Mouse (Mus musculus): Measurements from ENCODE around the gene Necab2.

Necab2 gene

DNA sequence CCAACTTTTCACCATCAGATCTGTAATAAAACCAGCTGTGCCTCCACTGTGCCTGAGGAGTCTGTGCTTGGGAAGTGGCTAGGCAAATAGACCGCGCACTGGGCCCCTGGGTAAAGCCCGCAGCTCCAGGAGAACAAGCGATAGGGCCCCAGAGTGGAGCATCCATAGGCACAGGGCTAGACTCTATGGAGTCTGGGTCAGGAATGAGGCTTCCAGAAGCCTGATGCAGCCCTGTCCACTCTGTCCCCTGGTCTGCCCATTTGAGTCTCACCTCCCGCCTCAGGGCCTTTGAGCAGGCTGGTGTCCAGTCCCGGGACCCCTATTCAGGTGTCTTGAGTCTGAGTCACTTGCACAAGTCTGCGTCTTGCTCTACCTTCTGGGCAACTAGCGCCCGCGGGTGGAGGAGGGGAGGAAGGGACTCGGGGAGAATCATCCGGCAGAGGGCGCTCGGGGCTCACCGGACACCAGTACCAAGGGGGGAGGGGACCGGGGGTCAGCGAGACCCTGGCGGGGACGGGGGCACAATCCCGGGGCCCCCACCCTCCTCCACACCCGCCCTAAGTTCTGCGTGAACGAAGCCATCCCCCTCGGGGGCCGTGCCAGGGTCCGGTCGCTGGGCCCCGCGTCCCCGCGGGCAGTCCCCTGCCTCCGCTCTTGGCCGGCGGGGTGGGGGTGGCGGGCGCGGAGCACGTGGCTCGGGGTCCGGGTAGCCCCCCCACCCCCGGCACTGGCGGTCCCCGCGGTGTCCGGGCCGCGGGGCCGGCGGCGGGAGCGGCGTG is at the start of gene Necab2:
TSS of gene Necab2 (plus strand) at position 509 of the 779 bp plus-strand sequence.
- no peak for DNase-seq (ENCODE audit: low read depth)

- no peak for DNase-seq (ENCODE audit: low read depth)
These were observed 48.0 kb upstream of the Necab2 start for GRCm38 (mm10) chr8:119398558-119398957.

GRCm38 (mm10) chr8:119399255-119399654 is 47.3 kb upstream of the Necab2 start:
- DNase-seq (ENCODE audit: low read depth): no peak

DNA sequence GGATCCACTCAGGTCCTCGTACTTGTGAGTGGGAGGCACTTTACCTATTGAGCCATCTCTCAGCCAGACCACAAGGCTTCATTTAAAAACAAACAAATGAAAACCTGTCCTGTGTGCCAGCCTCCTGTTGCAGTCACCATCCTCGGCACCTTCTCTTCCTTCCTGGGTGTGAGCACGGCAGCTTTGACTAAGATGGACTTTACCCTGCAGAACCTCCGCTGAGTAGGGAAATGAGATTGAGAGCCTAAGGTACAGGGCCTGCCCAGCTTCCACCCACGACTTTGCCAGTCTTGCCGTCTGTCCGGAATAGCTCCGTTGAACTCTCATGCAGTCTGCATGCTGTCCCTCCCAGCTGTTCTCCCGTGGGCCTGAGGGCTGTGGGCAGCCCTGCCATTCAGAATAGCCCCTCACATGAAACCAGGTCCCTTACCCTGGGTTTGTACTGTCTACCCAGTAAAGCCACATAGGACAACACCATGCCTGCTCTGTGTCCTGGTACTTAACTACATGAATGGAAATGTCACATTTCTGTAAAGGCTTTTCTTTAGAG is 46.3 kb upstream of the Necab2 start:
- no peak for DNase-seq (ENCODE audit: low read depth)

GRCm38 (mm10) chr8:119400904-119401303 is 45.6 kb upstream of the Necab2 start:
- no peak for DNase-seq (ENCODE audit: low read depth)

DNA sequence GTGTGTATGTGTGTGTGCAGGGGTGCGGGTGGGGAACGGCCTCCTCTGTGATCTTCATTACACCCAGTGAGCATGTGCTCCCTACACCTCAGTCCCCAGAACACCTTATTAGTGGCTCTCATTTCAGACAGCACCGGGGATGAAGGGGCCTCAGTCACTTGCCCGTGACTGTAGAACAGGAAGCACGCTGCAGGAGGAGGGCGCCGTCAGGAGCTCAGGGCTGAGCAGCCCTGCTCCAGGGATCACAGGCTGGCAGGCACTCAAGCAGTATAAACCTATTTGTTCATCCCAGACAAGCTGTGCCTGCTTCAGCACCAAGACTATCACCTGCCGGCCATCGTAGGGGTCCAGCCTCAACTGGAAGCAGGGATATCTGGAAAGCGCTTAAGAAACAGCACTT is 42.6 kb upstream of the Necab2 start:
- DNase-seq (ENCODE audit: low read depth): no peak

- DNase-seq (ENCODE audit: low read depth): no peak
These were observed 41.9 kb upstream of the Necab2 start for GRCm38 (mm10) chr8:119404648-119405047.

- no peak for DNase-seq (ENCODE audit: low read depth)
These were observed 38.2 kb upstream of the Necab2 start for GRCm38 (mm10) chr8:119408311-119408710.

GRCm38 (mm10) chr8:119412037-119412734 is 34.3 kb upstream of the Necab2 start:
- no peak for DNase-seq (ENCODE audit: low read depth)

DNA sequence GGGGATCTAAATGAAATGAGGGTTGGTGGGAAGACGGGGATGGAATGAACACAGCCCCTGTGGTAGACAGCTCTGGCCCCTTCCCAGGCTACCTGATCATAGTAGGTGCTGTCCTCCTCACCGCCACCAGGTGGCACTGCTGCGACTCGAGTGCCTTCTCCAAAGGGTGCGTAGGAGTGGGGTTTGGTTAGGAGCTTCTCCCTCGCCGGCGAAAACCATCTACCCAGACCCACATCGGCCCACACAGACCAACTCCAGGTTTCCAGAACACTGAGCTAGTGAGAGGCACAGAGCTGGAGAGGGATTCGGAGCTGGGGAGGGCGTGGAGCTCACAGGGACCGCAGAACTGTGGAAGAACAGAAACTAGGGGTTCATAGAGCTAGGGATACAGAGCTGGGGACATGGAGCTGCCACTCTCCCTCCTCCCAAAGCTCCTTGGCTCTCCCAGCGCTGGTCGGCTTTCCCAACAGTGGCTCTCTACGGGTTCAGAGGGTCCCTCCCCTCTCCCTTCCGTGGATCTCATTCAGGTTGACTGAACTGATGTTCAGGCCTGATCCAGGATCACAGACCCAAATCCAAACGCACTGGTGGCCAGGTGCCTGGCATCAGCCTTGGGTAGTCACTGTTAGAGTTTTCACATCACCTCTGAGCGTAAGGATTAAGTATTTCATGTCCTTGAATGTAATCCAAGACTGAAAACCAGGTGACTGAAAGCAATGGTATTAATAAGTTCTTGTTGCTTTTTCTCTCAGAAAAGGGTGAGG is 33.6 kb upstream of the Necab2 start:
- peak; percentile 80 for DNase-seq (ENCODE audit: low read depth)

DNA sequence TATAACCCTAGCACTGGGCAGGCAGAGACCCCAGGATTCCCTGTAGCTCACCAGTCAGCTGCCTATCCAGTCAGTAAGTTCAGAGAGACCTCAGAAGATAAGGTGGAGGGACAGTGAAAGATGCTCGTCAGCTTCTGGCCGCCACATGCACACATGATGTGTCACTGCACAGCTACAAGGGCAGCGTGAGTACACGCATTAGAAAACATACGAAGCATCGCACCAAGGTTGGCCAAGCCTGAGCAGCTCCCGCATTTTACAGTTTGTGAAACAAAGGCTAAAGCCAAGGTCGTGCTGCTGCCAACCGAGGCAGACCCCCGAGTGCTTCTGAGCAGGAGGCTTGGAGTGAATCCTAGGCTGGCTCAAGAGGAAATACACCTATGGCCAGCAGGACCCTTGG is 32.9 kb upstream of the Necab2 start:
- no peak for DNase-seq (ENCODE audit: low read depth)

GRCm38 (mm10) chr8:119420318-119420717 is 26.2 kb upstream of the Necab2 start:
- DNase-seq (ENCODE audit: low read depth): no peak

DNA sequence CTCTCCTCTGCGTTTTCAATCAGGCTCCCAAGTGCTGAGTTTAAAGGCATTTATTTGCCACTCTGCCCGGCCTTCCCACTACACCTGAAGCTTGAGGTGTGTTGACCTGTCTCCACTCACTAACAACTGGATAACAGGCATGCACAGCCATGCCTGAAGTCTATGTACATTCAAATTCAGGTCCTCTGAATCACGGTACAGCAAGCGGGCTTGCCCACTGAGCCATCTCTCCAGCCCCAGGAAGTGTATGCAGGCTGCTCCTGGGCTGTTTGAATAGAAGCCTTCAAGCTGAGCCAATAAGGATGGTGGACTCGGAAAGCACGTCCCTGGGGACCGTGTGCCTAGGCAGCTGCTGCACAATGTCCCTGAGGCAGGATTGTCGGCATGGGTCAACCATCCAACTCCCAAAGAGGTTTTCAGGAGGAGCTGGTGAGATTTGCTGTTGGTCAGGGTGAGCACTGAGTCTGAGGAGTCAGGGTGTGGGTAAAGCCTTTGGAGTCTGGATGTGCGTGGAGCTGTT is 24.9 kb upstream of the Necab2 start:
- no peak for DNase-seq (ENCODE audit: low read depth)

DNA sequence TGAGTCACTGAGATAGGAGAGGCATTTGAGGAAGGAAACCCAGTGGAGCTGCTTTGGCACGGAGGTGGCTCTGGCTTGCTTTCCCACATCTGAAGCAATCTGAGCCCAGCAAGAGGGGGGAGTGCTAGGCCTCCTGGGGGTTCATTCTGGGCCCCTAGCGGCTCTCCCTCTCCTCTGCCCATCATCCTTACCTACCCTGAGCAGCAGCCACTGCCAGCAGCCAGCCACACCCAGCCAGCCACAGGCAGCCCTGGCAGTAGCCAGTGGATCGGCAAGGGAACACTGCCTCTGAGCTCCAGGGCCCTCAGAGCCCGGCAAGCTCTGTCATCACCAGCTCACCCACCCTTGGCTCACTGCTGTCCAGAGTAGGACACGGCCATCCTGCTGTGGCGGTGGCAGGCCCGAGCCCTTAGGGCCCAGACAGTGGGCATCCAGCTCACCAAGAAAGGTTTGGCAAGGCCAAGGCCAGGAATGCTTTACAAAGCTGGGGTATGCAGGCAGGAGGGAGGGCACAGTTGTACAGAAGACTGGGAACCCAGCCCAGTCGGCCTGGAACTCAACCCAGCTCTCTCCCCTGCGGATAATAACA is 24.3 kb upstream of the Necab2 start:
- no peak for DNase-seq (ENCODE audit: low read depth)

GRCm38 (mm10) chr8:119423631-119424141 is 22.8 kb upstream of the Necab2 start:
- DNase-seq (ENCODE audit: low read depth): peak; percentile 71

DNA sequence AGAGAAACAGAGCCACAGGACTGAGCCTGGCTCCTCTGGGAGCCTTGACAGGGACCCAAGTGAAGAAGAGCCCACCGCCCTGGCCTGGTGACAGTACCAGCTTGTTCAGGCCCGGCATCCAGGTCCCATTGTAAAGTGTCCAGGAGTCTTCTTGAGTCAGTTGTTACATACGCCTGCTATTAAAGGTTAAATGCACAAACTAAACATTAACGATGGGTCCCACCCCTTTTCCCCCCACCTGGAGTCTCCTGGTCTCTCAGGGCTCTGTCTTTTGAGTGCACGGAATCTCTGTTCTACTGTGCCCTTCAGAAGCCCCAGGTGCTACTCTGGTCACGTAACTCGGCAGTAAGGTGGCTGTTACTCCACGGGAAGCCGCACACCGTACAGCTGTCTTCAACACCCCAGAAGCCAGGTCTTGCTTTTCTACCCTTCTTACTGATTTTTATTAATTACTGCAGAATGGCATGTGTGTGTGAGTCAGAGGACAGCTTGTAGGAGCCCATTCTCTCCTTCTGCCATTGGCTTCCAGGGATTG is 22.3 kb upstream of the Necab2 start:
- no peak for DNase-seq (ENCODE audit: low read depth)

GRCm38 (mm10) chr8:119424740-119425139 is 21.8 kb upstream of the Necab2 start:
- no peak for DNase-seq (ENCODE audit: low read depth)

GRCm38 (mm10) chr8:119425533-119425932 is 21.0 kb upstream of the Necab2 start:
- no peak for DNase-seq (ENCODE audit: low read depth)

DNA sequence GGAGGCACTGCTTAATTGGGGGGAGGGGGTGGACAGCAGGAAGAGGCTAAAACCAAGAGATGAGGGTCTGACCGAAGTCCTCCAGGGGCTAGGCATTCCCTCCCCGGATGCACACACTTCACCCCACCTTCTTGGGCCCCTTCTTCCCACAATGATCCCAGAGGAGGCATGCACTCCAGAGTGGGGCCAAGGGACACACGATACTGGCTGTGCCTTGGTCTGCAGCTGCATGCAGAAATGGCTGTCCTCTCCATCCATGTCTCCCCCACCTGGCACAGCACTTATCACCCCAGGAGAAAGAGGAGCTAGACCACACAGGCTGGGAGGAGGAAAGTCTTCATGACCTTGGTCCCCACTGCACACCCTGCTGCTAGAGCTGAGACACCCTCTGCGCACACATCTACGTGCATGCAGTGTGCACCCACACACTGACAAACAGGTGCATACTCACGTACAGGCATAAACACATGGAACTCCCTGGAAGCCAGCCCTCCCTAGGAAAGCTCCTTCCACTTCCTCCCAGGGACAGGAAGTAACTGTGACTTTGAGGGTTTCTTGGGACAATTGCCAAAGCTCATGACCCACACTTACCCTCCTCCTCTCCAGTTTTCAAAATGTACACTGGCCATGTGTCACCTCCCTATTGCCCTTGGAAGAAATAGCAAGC is 20.3 kb upstream of the Necab2 start:
- DNase-seq (ENCODE audit: low read depth): no peak

DNA sequence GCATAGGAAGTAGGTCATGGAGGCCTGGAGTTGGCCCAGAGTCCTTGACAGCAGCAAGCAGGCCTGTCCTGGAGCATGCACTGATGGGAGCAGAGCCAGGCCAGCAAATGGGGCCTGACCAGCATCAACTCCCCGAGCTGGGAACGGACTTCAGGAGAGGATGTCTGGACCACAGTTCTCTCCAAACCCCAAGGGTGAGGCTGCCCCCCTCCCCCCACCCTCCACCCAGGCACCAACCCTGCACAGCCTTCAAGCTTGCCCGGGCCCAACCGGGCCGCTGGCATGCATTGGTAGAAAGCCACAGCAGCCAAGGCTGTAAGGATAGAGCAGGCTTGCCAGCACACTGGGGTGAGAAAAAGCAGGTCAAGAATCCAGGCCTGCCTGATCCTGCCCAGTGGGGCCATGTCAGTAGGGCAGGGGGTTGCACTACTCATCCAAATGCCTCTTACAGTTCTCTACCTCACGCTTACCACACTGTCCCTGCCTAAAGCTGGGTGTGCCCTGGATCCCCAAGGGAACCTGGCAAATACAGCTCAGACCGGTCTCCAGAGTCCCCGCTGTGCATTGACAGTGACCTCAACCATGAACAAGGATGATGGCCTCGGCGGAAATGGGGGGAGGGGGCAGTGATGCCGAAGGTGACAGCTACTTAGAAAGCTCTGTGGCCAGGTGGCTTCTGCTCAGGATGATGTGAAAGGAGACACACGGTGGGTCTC is 18.7 kb upstream of the Necab2 start:
- no peak for DNase-seq (ENCODE audit: low read depth)

All from c-Kit-positive CD71-negative TER-119-negative erythroid progenitor cells, embryonic 14.5 days (primary cell).